Mouse (Mus musculus): ENCODE results near the gene Pla2g2f.

- TF ChIP-seq POLR2A (IDR thresholded peaks at IDR 0.05; ENCODE audit: low read depth, low read length) (no peak), EP300 (IDR thresholded peaks at IDR 0.05; ENCODE audit: low read length) (no peak), CTCF (conservative IDR thresholded peaks at IDR 0.05 in 1 of 2, IDR thresholded peaks at IDR 0.05 in 1 of 2; ENCODE audit: low read depth in 2 of 2, low read length in 2 of 2) (no peak), TBP (conservative IDR thresholded peaks at IDR 0.05; ENCODE audit: low read depth, low read length) (no peak), E2F4 (IDR thresholded peaks at IDR 0.05; ENCODE audit: insufficient replicate concordance, low read depth, low read length) (no peak), USF2 (conservative IDR thresholded peaks at IDR 0.05; ENCODE audit: low read depth, low read length) (no peak), PAX5 (IDR thresholded peaks at IDR 0.05; ENCODE audit: low read length) (no peak), USF1 (IDR thresholded peaks at IDR 0.05; ENCODE audit: low read depth, low read length) (no peak), MYC (IDR thresholded peaks at IDR 0.05; ENCODE audit: low read depth, low read length) (no peak), ZC3H11A (IDR thresholded peaks at IDR 0.05; ENCODE audit: low read depth, low read length) (no peak), CHD2 (IDR thresholded peaks at IDR 0.05; ENCODE audit: low read length) (no peak), ZKSCAN1 (IDR thresholded peaks at IDR 0.05; ENCODE audit: borderline replicate concordance, low read depth, low read length) (no peak), MAX (IDR thresholded peaks at IDR 0.05; ENCODE audit: low read length) (no peak)
These were observed 53.3 kb downstream of the Pla2g2f start for GRCm38 (mm10) chr4:138704169-138704568.
